Mouse (Mus musculus): ENCODE data around the gene Slc44a2.
A peak's percentile ranks its signal among the peaks of the same experiment; 100 is the strongest.

Slc44a2 gene

DNA sequence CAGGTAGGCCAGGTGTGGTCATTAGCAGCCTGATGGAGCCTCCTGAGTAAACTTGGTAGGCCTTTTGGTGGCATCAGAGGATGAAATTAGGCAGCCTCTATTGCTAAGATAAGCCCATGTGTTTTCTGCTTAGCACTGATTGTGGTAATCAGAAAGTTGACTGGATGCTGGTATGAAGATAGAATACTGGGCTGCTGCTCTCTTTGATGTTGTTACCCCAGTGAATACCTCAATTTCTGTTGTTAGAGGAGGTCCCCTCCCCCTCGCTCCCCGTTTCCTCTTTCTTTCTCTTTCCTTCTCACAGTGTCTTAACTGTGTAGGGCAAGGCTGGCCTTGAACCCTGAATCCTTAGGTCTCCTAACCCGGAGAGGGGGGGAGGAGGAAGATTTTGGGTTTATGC is 58.7 kb downstream of the Slc44a2 start:
- no peak for DNase-seq (ENCODE audit: low spot score)

DNA sequence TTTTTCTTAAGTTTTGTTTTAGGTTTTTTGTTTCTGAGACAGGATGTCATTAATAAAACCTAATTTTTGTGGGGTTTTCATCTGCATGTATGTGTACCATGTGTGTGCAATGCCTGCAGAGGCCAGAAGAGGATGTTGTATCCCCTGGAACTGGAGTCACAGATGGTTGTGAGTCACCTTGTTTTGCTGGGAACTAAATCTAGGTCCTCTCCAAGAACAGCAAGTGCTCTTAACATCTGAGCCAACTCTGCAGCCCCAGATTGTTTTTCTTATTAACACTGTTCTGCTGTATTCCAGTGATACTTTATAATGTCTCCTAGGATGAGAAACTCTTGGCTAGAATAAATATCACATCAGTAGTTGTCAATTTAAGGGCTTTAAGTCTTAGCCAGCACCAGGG is 60.4 kb downstream of the Slc44a2 start:
- no peak for DNase-seq (ENCODE audit: low spot score)

DNA sequence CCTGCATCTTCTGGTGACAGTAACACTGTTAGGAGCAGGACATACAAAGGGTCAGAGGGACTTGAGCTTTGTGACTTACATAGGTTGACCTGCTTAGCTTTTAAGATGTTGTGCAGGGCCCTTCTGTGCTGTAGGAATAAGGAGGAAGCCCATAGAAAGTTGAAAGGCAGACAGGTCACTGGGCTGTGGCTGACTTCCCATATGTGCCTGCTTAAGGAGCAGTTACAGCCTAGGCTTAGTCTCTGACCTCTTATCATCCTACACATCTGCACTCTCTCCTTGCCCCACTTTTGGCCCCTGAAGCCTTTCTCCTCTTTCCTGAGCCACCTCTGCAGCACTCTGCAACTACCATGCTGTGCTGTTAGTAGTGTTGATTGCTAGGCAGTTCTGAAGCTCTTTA is 63.5 kb downstream of the Slc44a2 start:
- DNase-seq (ENCODE audit: low spot score) = no peak

DNA sequence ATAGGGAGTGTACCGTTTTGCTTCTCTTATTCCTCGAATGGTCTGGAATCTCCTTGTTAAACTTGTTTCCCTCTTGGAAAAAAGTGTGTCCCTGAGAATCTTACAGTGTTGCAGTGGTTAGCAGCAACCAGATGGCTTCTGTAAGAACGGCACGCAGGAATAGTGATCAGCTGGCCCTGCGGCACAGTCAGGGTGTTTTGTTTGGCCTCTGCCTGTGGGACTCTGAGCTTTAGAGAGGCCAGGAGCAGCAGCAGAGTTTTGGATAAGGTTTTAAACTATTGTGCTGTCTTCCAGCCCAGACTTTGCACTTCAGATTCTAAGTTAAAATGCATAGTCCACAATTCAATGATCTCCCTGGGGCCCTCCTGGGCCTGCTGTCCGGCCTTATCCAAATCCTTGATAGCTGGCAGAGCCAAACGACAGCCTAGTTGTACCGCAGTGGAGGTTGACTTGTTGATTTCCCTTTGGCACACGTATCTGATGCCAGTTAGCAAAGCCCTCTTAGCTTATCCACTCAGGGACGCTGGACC is 72.2 kb downstream of the Slc44a2 start:
- DNase-seq (ENCODE audit: low spot score) = peak; percentile 50

DNA sequence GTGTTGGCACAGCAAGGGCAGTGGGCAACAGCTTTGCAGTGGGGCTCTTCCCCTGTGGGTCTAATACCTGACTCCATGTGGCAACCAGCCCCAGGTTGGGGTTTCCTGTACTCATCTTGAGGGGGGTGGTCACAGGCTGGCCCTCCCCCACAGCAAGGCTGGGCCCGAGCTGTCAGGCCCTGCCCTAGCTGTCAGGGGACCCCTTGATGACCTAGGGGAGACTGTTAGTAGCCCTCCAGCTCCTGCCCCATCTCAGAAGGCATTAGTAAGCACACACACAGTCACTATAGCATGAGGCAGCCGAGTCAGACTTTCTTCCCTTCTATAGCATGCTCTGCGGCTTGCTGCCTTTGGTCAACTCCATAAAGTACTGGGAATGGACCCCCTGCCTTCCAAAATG is 75.2 kb downstream of the Slc44a2 start:
- no peak for DNase-seq (ENCODE audit: low spot score)

DNA sequence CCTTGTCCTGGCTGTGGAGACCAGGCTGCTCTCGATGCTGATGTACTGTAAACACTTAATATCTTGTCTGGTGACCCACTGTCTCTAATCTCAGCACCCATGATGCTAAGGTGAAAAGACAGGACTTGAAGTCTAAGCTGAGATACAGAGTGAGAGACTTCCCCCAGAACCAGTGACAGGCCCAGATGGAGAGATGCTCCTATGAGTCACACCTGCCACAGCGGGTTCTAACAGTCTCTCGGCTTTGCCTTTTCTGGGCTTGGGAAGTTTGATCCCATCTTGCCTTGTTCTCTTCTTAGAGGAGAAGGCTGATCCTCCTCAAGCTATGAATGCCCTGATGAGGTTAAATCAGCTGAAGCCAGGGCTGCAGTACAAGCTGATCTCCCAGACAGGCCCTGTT is 76.7 kb downstream of the Slc44a2 start:
- no peak for DNase-seq (ENCODE audit: low spot score)

DNA sequence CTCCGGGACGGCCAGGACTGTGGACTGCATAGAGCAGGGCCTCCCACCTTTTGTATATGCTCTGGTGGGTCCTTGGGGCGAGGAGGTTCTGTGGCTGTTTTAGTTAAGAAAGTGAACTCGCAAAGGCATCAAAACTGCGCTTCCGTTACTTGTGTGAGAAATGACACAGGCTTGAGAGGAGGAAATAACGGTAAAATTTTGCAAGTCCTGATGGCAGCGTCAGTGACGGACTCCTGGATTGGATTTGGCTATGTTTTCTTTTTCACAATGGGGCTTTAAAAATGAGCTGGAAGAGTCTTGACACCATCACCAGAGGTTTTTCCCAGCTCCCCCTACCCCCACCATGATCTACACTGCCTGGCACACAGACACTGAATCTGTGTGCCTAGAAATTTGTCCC is 80.5 kb downstream of the Slc44a2 start:
- no peak for DNase-seq (ENCODE audit: low spot score)

DNA sequence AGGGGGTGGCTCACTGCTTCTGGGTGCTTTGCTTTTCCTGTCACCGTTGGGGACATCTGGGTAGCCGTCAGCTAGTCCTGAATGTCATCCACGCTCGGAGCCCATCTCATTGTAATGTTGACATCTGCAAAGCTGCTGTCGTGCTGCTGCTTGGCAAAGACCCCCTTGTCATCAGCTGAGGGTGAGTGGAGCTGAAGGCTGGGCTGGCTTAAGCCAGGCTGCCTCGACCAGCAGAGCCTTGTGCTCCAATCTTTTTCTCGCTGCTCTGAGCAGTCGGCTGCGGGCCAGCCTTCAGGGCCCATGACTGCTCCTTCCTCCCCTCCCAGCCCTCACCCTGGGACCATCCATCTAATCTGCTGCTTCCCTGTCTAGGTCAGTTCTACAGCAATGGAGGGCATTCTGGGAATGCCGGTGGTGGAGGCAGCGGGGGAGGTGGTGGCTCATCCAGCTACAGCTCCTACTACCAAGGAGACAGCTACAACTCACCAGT is 82.3 kb downstream of the Slc44a2 start:
- DNase-seq (ENCODE audit: low spot score) = no peak

DNA sequence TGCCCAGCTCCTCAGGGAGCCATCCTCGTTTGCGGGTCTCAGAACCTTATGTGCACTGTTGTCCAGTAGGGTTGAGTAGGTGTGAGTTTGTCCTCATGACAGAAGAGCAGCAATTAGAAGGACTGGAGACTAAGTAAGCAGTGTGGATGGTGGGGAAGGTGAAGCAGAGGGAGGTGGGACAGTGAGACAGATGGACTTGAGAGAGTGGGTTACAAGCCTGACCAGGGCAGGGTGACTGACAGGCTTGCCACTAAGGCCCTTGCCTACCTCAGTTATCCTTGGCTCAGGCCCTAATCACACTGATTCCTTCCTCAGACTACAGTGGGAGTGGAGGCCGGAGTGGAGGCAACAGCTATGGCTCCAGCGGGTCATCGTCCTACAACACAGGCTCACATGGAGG is 83.2 kb downstream of the Slc44a2 start:
- no peak for DNase-seq (ENCODE audit: low spot score)

Data from adipocyte (in vitro differentiated cells).